ENCODE assay signal across 9 mouse cellular contexts in genomic region chr13:23740910-23741309, GRCm38 (mm10). TPM values are rescaled to one million over a fixed set of nuclear protein-coding genes. Genes with fewer than 3 reads are reported as not detected.
DNase-seq lines count a peak whose midpoint lies in the region; ATAC-seq and TF ChIP-seq lines count a peak whose summit lies in the region.
"Had no signal": no experiment of that assay in that cellular context is flagged by ENCODE, and none has a peak within 500 bp of the region (broad histone marks: within the 10 kb centered on the region; RNA-seq: fewer than 3 reads in every experiment).

No protein-coding gene starts in this region.

- no peak overlapping the region for H3K9ac ChIP-seq in kidney, postnatal 0 days (ENCODE audit: low read depth, low read length)
- H3K9ac ChIP-seq in hindbrain, embryonic 16.5 days (ENCODE audit: low read depth, low read length): no peak overlapping the region
- no peak overlapping the region for H3K9ac ChIP-seq in midbrain, embryonic 14.5 days (replicated peaks; ENCODE audit: low read length)

- H3K36me3 ChIP-seq in kidney, postnatal 0 days (ENCODE audit: insufficient read depth, low read length): no peaks in the 10 kb centered on the region
- peaks cover 3% of the 10 kb centered on the region; the same call in 1 of the 2 replicates for H3K36me3 ChIP-seq in kidney, adult 2 months (ENCODE audit: control insufficient read depth, insufficient read depth, low read length)
- H3K36me3 ChIP-seq in hindbrain, embryonic 16.5 days (ENCODE audit: control insufficient read depth, insufficient read depth, low read length): no peaks in the 10 kb centered on the region
- no peaks in the 10 kb centered on the region for H3K36me3 ChIP-seq in midbrain, embryonic 14.5 days (ENCODE audit: control insufficient read depth, insufficient read depth, low read length)

- ATAC-seq in kidney, postnatal 0 days (replicated peaks; ENCODE audit: low FRiP score, low read depth): no peak
- ATAC-seq in hindbrain, embryonic 16.5 days: no peak
- no peak for ATAC-seq in midbrain, embryonic 14.5 days (ENCODE audit: low FRiP score, low TSS enrichment)

- WGBS in kidney, postnatal 0 days: 49% methylated on average over 5 of the region's 5 CpGs
- WGBS in kidney, adult 2 months: 55% methylated on average over 5 of the region's 5 CpGs
- 71% methylated on average over 5 of the region's 5 CpGs for WGBS in hindbrain, embryonic 16.5 days
- WGBS in midbrain, embryonic 14.5 days: 66% methylated on average over 5 of the region's 5 CpGs

- H3K4me3 ChIP-seq in kidney, postnatal 0 days (replicated peaks; ENCODE audit: low read depth, low read length): no peak overlapping the region
- H3K4me3 ChIP-seq in kidney, adult 2 months (ENCODE audit: insufficient read depth, low read depth, low read length): no peak overlapping the region
- peak overlapping the region; percentile 31; the same call in 1 of the 2 replicates for H3K4me3 ChIP-seq in bone marrow macrophage, adult 2 months (ENCODE audit: insufficient read depth, low read length)
- no peak overlapping the region for H3K4me3 ChIP-seq in hindbrain, embryonic 16.5 days (ENCODE audit: low read length)
- H3K4me3 ChIP-seq in midbrain, embryonic 14.5 days (replicated peaks; ENCODE audit: low read depth, low read length): no peak overlapping the region

- H3K27me3 ChIP-seq in kidney, postnatal 0 days (ENCODE audit: insufficient read depth, low read length): no peaks in the 10 kb centered on the region
- H3K27me3 ChIP-seq in kidney, adult 2 months (replicated peaks; ENCODE audit: control insufficient read depth, insufficient read depth, low read length): no peaks in the 10 kb centered on the region
- H3K27me3 ChIP-seq in hindbrain, embryonic 16.5 days (replicated peaks; ENCODE audit: control insufficient read depth, insufficient read depth, low read length): no peaks in the 10 kb centered on the region
- H3K27me3 ChIP-seq in midbrain, embryonic 14.5 days (ENCODE audit: control insufficient read depth, insufficient read depth, low read length): no peaks in the 10 kb centered on the region

- DNase-seq in kidney, postnatal 0 days (ENCODE audit: low spot score): no peak
- DNase-seq in kidney, adult 2 months: no peak
- no peak for DNase-seq in midbrain, embryonic 14.5 days
- DNase-seq in ovary, postnatal 10 days (ENCODE audit: low spot score): no peak
- DNase-seq in right cerebral cortex, postnatal 4 days: no peak
- no peak for DNase-seq in adrenal gland, postnatal 25 days
- DNase-seq: thymus, postnatal 14 days had no signal

- no peak for TF ChIP-seq POLR2A in kidney, adult 2 months (IDR thresholded peaks at IDR 0.05; ENCODE audit: low read depth, low read length)
- no peak for TF ChIP-seq POLR2A in bone marrow macrophage, adult 2 months (IDR thresholded peaks at IDR 0.05; ENCODE audit: borderline replicate concordance, low read depth, low read length)

- TF ChIP-seq CTCF in kidney, postnatal 0 days (IDR thresholded peaks at IDR 0.05; ENCODE audit: low read depth): no peak
- no peak for TF ChIP-seq CTCF in kidney, adult 2 months (conservative IDR thresholded peaks at IDR 0.05; ENCODE audit: insufficient read depth, insufficient read length, low read depth, low read length)
- no peak for TF ChIP-seq CTCF in bone marrow macrophage, adult 2 months (IDR thresholded peaks at IDR 0.05; ENCODE audit: low read depth, low read length)

- H3K4me2 ChIP-seq in kidney, postnatal 0 days (ENCODE audit: low read length): peak overlapping the region; percentile 90
- H3K4me2 ChIP-seq in hindbrain, embryonic 16.5 days (ENCODE audit: low read length): peak overlapping the region; percentile 95
- peak overlapping the region; percentile 98; the same call in 1 of the 2 replicates for H3K4me2 ChIP-seq in midbrain, embryonic 14.5 days (ENCODE audit: low read length)

- no peak overlapping the region for H3K27ac ChIP-seq in kidney, postnatal 0 days
- no peak overlapping the region for H3K27ac ChIP-seq in kidney, adult 2 months (ENCODE audit: insufficient read depth, low read depth, low read length)
- peak overlapping the region; percentile 50; the same call in 1 of the 2 replicates for H3K27ac ChIP-seq in bone marrow macrophage, adult 2 months (ENCODE audit: insufficient read depth, low read depth, low read length)
- H3K27ac ChIP-seq in hindbrain, embryonic 16.5 days (ENCODE audit: low read depth, low read length): no peak overlapping the region
- no peak overlapping the region for H3K27ac ChIP-seq in midbrain, embryonic 14.5 days (replicated peaks; ENCODE audit: low read depth, low read length)

- no peaks in the 10 kb centered on the region for H3K4me1 ChIP-seq in kidney, postnatal 0 days (replicated peaks; ENCODE audit: insufficient read depth, low read length)
- H3K4me1 ChIP-seq in kidney, adult 2 months (ENCODE audit: control insufficient read depth, insufficient read depth, low read length): peaks cover 5% of the 10 kb centered on the region; the same call in 1 of the 2 replicates
- H3K4me1 ChIP-seq in bone marrow macrophage, adult 2 months (ENCODE audit: control insufficient read depth, insufficient read depth, low read length): peaks cover 7% of the 10 kb centered on the region
- peaks cover 13% of the 10 kb centered on the region for H3K4me1 ChIP-seq in hindbrain, embryonic 16.5 days (ENCODE audit: control insufficient read depth, insufficient read depth, low read depth, low read length)
- H3K4me1 ChIP-seq in midbrain, embryonic 14.5 days (ENCODE audit: control insufficient read depth, insufficient read depth, low read length): peaks cover 21% of the 10 kb centered on the region

- H3K9me3 ChIP-seq in kidney, postnatal 0 days (replicated peaks; ENCODE audit: low read length): no peaks in the 10 kb centered on the region
- no peaks in the 10 kb centered on the region for H3K9me3 ChIP-seq in hindbrain, embryonic 16.5 days (ENCODE audit: control insufficient read depth, low read length)
- H3K9me3 ChIP-seq in midbrain, embryonic 14.5 days (ENCODE audit: control insufficient read depth, low read length): no peaks in the 10 kb centered on the region

RNA-seq across cellular contexts. Expression of gene Hist1h1c, which starts 2.3 kb away (rescaled TPM):
- polyA plus RNA-seq in kidney, postnatal 0 days (2015; fragmentation: Nextera tagmentation; extraction: Ambion mirVana): 33.9 and 41.0 TPM in 2 replicates
- polyA plus RNA-seq in kidney, adult 2 months (2012; rRNA removed): 68.7 and 76.0 TPM in 2 replicates
- polyA plus RNA-seq in bone marrow macrophage, adult 2 months (2012; ENCODE audit: insufficient read depth, insufficient read length, missing spikeins): 75.5 and 80.8 TPM in 2 replicates
- polyA plus RNA-seq in hindbrain, embryonic 16.5 days (2015; fragmentation: Nextera tagmentation; extraction: Ambion mirVana): 8.6 and 10.8 TPM in 2 replicates
- 5.7 and 9.2 TPM in 2 replicates for polyA plus RNA-seq in midbrain, embryonic 14.5 days (2014; fragmentation: Nextera tagmentation; extraction: Ambion mirVana)
- 248 and 316 TPM in 2 replicates for total RNA-seq in adrenal gland, postnatal 25 days (2021)

RNA-seq across cellular contexts. Expression of gene Hist1h3c, which starts 4.5 kb away (rescaled TPM):
- polyA plus RNA-seq in kidney, postnatal 0 days (2015; fragmentation: Nextera tagmentation; extraction: Ambion mirVana): 6.0 and 7.0 TPM in 2 replicates
- polyA plus RNA-seq in kidney, adult 2 months (2012; rRNA removed): 0.39 and 1.1 TPM in 2 replicates
- polyA plus RNA-seq in bone marrow macrophage, adult 2 months (2012; ENCODE audit: insufficient read depth, insufficient read length, missing spikeins): 1.2 TPM in 1 of 2 replicates, not detected in the other
- 0.70 and 1.2 TPM in 2 replicates for polyA plus RNA-seq in hindbrain, embryonic 16.5 days (2015; fragmentation: Nextera tagmentation; extraction: Ambion mirVana)
- 1.2 TPM in 2 replicates for polyA plus RNA-seq in midbrain, embryonic 14.5 days (2014; fragmentation: Nextera tagmentation; extraction: Ambion mirVana)
- 33.0 and 40.6 TPM in 2 replicates for total RNA-seq in adrenal gland, postnatal 25 days (2021)

RNA-seq across cellular contexts. Expression of gene Hist1h2bb, which starts 5.6 kb away (rescaled TPM):
- polyA plus RNA-seq in kidney, postnatal 0 days (2015; fragmentation: Nextera tagmentation; extraction: Ambion mirVana): 2.1 and 2.2 TPM in 2 replicates
- polyA plus RNA-seq in kidney, adult 2 months (2012; rRNA removed): 2.0 and 2.8 TPM in 2 replicates
- polyA plus RNA-seq in bone marrow macrophage, adult 2 months (2012; ENCODE audit: insufficient read depth, insufficient read length, missing spikeins): 1.3 TPM in 1 of 2 replicates, not detected in the other
- polyA plus RNA-seq in hindbrain, embryonic 16.5 days (2015; fragmentation: Nextera tagmentation; extraction: Ambion mirVana): 0.49 and 0.66 TPM in 2 replicates
- polyA plus RNA-seq in midbrain, embryonic 14.5 days (2014; fragmentation: Nextera tagmentation; extraction: Ambion mirVana): 0.51 TPM in 1 of 2 replicates, not detected in the other
- total RNA-seq in adrenal gland, postnatal 25 days (2021): 56.1 and 68.8 TPM in 2 replicates

RNA-seq across cellular contexts. Expression of gene Hist1h2ab, which starts 10.0 kb away (rescaled TPM):
- polyA plus RNA-seq in kidney, postnatal 0 days (2015; fragmentation: Nextera tagmentation; extraction: Ambion mirVana): 21.7 and 26.6 TPM in 2 replicates
- polyA plus RNA-seq in kidney, adult 2 months (2012; rRNA removed): 1.3 and 1.5 TPM in 2 replicates
- 4.3 and 8.4 TPM in 2 replicates for polyA plus RNA-seq in bone marrow macrophage, adult 2 months (2012; ENCODE audit: insufficient read depth, insufficient read length, missing spikeins)
- 3.7 and 6.8 TPM in 2 replicates for polyA plus RNA-seq in hindbrain, embryonic 16.5 days (2015; fragmentation: Nextera tagmentation; extraction: Ambion mirVana)
- polyA plus RNA-seq in midbrain, embryonic 14.5 days (2014; fragmentation: Nextera tagmentation; extraction: Ambion mirVana): 11.3 and 13.5 TPM in 2 replicates
- total RNA-seq in adrenal gland, postnatal 25 days (2021): 76.6 and 90.4 TPM in 2 replicates

RNA-seq across cellular contexts. Expression of gene Hist1h3b, which starts 11.2 kb away (rescaled TPM):
- 5.9 and 8.7 TPM in 2 replicates for polyA plus RNA-seq in kidney, postnatal 0 days (2015; fragmentation: Nextera tagmentation; extraction: Ambion mirVana)
- polyA plus RNA-seq in kidney, adult 2 months (2012; rRNA removed): 0.88 and 1.4 TPM in 2 replicates
- 2.1 and 4.8 TPM in 2 replicates for polyA plus RNA-seq in bone marrow macrophage, adult 2 months (2012; ENCODE audit: insufficient read depth, insufficient read length, missing spikeins)
- 1.7 and 2.7 TPM in 2 replicates for polyA plus RNA-seq in hindbrain, embryonic 16.5 days (2015; fragmentation: Nextera tagmentation; extraction: Ambion mirVana)
- polyA plus RNA-seq in midbrain, embryonic 14.5 days (2014; fragmentation: Nextera tagmentation; extraction: Ambion mirVana): 3.5 and 4.0 TPM in 2 replicates
- total RNA-seq in adrenal gland, postnatal 25 days (2021): 94.0 and 112 TPM in 2 replicates
